Mouse (Mus musculus) neutrophil, adult 83 days (primary cell): ENCODE measurements around the gene Ctrl. TPM values are rescaled to one million over a fixed set of nuclear protein-coding genes. Genes with fewer than 3 reads are reported as not detected.

ENCODE experiments used
- total RNA-seq, 2 experiments: library from RNA; stranded (reverse); gene quantifications; one replicate each; pipeline ENCODE4 v1.2.4; 2023

Gene Ctrl
- under 1 TPM; 0.42 to 0.68 TPM for total RNA-seq

DNA sequence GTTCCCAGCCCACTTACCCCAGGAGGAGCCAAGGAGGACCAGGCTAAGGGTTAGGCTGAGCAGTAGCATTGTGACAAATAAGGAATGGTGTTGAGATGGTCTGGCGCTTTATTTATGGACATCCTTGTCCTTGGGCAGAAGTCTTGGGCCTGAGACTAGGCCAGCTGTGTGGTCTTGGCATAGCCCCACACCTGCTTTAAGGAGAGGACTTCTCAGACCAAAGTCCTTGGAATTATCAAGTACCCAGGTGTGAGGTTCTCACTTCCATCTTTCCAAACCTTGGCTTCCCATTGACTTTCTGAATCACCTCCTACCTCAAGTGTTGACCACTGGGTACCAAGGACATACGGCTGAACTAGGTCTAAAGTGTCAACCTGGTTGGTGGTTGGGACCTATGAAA lies at the start of gene Ctrl:
TSS of gene Ctrl (minus strand) at position 101 of the 400 bp plus-strand sequence.

DNA sequence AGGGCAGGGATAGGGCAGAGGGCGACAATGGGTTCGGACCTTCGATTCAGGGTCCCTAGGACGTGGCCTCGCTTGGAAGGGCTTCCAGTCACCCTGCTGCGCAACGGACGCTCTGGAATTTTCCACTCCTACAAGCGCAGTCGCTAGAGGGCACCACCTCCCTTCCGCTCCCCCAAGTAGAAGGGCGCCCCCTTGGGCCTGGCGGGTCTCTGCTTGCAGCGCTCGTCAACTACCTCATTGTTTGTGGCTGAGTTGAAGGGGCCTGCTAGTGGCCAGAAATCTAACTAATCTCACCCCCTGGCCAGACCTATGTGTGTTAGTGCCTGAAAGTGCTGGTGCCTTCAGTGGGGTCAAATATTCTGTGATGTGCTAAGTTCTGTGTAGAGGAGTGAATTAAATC lies 45.7 kb upstream of the Ctrl start, which contains the start of gene Dpep3:
TSS of gene Dpep3 (minus strand) at position 105 of the 400 bp plus-strand sequence.

GRCm38 (mm10) chr8:105965905-105966341 lies 32.3 kb upstream of the Ctrl start, which contains the start of gene Slc12a4:
Gene Slc12a4, minus strand, starts transcription at chr8:105966097.

DNA sequence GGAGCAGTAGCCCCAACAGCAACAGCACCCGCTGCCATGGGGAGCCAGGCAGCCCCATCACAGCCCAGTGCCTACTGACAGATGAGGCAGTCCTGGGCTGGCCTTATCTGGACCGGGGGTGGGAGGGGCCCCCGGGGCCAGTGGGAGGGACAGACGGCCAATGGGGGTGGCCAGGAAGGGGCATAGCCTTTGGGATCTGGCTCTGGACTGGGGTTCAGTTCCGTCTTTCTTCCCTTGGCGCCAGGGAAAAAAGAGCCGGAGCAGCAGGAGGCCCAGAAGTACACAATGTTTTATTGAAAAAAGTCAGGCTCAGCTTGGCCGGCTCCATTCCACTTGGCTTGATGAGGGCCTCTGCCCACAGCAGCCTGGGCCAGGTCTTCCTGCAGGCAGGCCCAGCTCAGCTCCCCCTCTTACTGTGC lies 9.7 kb upstream of the Ctrl start, which contains the start of gene Lcat:
TSS of gene Lcat (minus strand) at position 62 of the 419 bp plus-strand sequence.

DNA sequence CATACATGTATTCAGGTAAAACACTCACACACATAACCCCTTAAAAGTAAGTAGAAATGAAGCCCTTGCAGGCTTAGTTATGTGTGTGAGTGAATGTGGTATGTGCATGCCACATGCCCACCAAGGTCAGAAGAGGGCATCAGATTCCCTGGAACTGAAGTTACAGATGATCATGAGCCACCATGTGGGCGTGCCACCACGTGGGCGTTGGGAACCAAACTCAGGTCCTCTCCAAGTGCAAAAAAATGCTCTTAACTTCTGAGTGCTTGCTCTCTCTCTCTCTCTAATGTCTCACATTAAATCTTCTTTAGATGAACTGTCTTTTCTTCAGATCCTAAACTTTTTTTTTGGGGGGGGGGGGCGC lies 4.6 kb upstream of the Ctrl start, which contains the start of gene Psmb10:
TSS of gene Psmb10 (minus strand) at position 139 of the 364 bp plus-strand sequence.

DNA sequence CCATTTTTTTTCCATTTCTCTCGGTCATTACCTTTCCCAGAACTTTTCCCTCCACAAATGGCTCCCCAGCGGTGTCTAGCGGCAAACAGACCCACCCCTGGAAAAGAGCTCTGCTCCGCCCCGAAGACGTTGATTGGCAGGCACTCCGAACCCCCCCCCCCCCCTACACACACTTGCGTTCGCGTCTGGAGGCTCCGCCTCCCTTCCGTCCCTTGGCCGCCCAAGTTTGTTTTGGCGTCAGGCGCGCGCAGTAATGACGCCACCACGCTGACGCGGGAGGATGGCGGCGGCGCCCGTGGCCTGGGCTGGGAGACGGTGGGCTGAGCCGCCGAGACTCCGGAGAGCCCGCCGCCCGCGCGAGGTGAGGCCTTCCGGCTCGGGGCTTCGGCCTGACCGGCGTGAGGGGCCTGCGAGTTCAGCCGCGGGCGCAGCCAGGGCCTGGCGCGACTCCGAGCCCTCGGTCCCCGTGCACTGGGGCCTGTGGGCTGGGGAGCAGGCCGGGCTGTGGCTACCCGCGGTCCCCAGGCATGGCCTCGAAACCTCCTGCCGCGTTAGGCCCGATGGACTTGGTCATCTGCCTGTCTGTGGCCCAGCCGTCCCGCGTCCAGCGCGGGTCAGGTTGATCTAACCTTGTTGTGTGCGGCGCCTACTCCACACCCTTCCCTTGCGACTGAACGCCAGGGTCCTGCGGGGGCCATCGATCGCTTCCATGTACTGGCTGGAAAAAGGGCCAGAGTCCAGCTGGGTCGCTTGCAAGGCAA lies 33.3 kb downstream of the Ctrl start, which contains the start of gene Pskh1:
TSS of gene Pskh1 (plus strand) at position 262 of the 761 bp plus-strand sequence.

DNA sequence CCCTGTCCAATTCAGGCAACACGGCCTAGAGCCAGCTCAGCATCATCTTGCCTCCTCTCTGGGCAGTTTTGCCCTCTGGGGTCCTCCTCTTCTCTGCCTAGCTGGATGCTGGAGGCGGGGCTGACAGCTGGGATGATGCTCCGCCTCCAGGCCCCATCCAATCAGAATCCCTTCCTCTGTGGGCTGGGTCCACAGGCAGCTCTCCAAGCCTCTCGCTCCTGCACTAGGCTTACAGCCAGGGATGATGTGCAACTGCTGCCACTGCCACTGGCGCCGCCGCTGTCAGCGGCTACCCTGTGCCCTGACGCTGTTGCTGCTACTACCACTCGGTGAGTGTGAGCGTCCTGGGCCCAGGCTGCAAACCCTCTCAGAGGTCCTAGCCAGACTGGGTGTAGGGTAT lies 40.3 kb downstream of the Ctrl start, which contains the start of gene Nrn1l:
TSS of gene Nrn1l (plus strand) at position 229 of the 400 bp plus-strand sequence.

Other genes with a start within 250 kb of the Ctrl start
- 10 to 100 TPM in 1 of 2 experiments, 1 to 10 TPM in 1; 9.1 to 10.2 TPM for gene Carmil2, start 247.6 kb downstream of the Ctrl start, total RNA-seq
- 10 to 100 TPM; 28.2 to 31.5 TPM for gene Acd, start 232.8 kb downstream of the Ctrl start, total RNA-seq
- gene Pard6a, start 232.7 kb downstream of the Ctrl start, total RNA-seq = 1 to 10 TPM; 6.2 to 9.9 TPM
- not detected for gene 4933405L10Rik, start 226.2 kb downstream of the Ctrl start, total RNA-seq
- gene Enkd1, start 225.7 kb downstream of the Ctrl start, total RNA-seq = 10 to 100 TPM in 1 of 2 experiments, 1 to 10 TPM in 1; 8.0 to 10.5 TPM
- 1 to 10 TPM; 1.1 to 1.4 TPM for gene Gfod2, start 175.2 kb downstream of the Ctrl start, total RNA-seq
- gene Ranbp10, start 106.5 kb downstream of the Ctrl start, total RNA-seq = 10 to 100 TPM; 23.7 to 27.3 TPM
- gene Tsnaxip1, start 106.1 kb downstream of the Ctrl start, total RNA-seq = not detected
- 10 to 100 TPM; 15.2 to 21.5 TPM for gene Cenpt, start 80.6 kb downstream of the Ctrl start, total RNA-seq
- 10 to 100 TPM; 35.7 to 39.1 TPM for gene Thap11, start 78.7 kb downstream of the Ctrl start, total RNA-seq
- 10 to 100 TPM; 15.1 to 22.8 TPM for gene Nutf2, start 73.3 kb downstream of the Ctrl start, total RNA-seq
- 10 to 100 TPM; 36.1 to 38.5 TPM for gene Edc4, start 53.0 kb downstream of the Ctrl start, total RNA-seq
- not detected for gene Nrn1l, start 40.3 kb downstream of the Ctrl start, total RNA-seq
- 10 to 100 TPM; 12.3 TPM for gene Pskh1, start 33.4 kb downstream of the Ctrl start, total RNA-seq
- gene Psmb10, start 4.6 kb upstream of the Ctrl start, total RNA-seq = 10 to 100 TPM; 62.2 to 79.9 TPM
- gene Lcat, start 9.5 kb upstream of the Ctrl start, total RNA-seq = under 1 TPM; 0.51 to 0.59 TPM
- 1 to 10 TPM; 9.6 to 9.8 TPM for gene Slc12a4, start 32.2 kb upstream of the Ctrl start, total RNA-seq
- gene Dpep3, start 45.6 kb upstream of the Ctrl start, total RNA-seq = not detected
- 1 to 10 TPM; 7.5 to 9.8 TPM for gene Dus2, start 57.5 kb upstream of the Ctrl start, total RNA-seq
- not detected for gene Dpep2nb, start 72.1 kb upstream of the Ctrl start, total RNA-seq
- gene Ddx28, start 78.0 kb upstream of the Ctrl start, total RNA-seq = 1 to 10 TPM; 5.3 to 7.1 TPM
- gene Nfatc3, start 125.0 kb upstream of the Ctrl start, total RNA-seq = 10 to 100 TPM; 46.6 to 49.5 TPM
- not detected for gene Esrp2, start 203.1 kb upstream of the Ctrl start, total RNA-seq
- 10 to 100 TPM; 18.4 to 18.7 TPM for gene Pla2g15, start 216.5 kb upstream of the Ctrl start, total RNA-seq
- 1 to 10 TPM; 6.5 to 8.0 TPM for gene Slc7a6, start 235.0 kb upstream of the Ctrl start, total RNA-seq